Mouse (Mus musculus) forebrain, embryonic 12.5 days (tissue): ENCODE results near the gene Per3. TPM values are rescaled to one million over a fixed set of nuclear protein-coding genes. Genes with fewer than 3 reads are reported as not detected.

Experiments used
- ATAC-seq: fragments of 200-750 bp; cut with Nextera tagmentation; 2 replicates; pipeline ENCODE4 v1.8.0; 2017; ENCODE audit warnings: moderate TSS enrichment; ENCODE audit not compliant: low FRiP score
- H3K27ac ChIP-seq: fragments of 300-500 bp; sonication (generic); 2 replicates; pipeline ENCODE4 v1.5.1; 2016; ENCODE audit warnings: mild to moderate bottlenecking
- H3K27me3 ChIP-seq: fragments of 300-500 bp; sonication (generic); 2 replicates; pipeline ENCODE4 v1.6.1; 2016; ENCODE audit warnings: mild to moderate bottlenecking
- H3K36me3 ChIP-seq: fragments of 300-500 bp; sonication (generic); replicated peaks from 2 replicates; pipeline ENCODE4 v1.6.1; 2016; ENCODE audit warnings: mild to moderate bottlenecking
- H3K4me1 ChIP-seq: fragments of 300-500 bp; sonication (generic); 2 replicates; pipeline ENCODE4 v1.6.1; 2016
- H3K4me2 ChIP-seq: fragments of 300-500 bp; sonication (generic); 2 replicates; pipeline ENCODE4 v1.6.1; 2016; ENCODE audit warnings: mild to moderate bottlenecking, moderate library complexity
- H3K4me3 ChIP-seq: fragments of 300-500 bp; sonication (generic); replicated peaks from 2 replicates; pipeline ENCODE4 v1.5.1; 2016; ENCODE audit warnings: mild to moderate bottlenecking
- H3K9ac ChIP-seq: fragments of 300-500 bp; sonication (generic); 2 replicates; pipeline ENCODE4 v1.6.1; 2016; ENCODE audit warnings: mild to moderate bottlenecking
- H3K9me3 ChIP-seq: fragments of 300-500 bp; sonication (generic); 2 replicates; pipeline ENCODE4 v1.6.1; 2016
- WGBS: fragments of 180-500 bp; shearing (Covaris S2); methylation state at CpG from one replicate; pipeline ENCODE4 v1.1.7; 2016; 5-methylcytosine and 5-hydroxymethylcytosine counted together
- polyA plus RNA-seq: library from polyadenylated mRNA; unstranded; fragments of >200 nt; fragmentation: Nextera tagmentation; extraction: Ambion mirVana; gene quantifications from 2 replicates; pipeline ENCODE4 v1.2.1, GENCODE M21; 2016

The Per3 gene
- 4.8 and 5.8 TPM in 2 replicates for polyA plus RNA-seq

DNA sequence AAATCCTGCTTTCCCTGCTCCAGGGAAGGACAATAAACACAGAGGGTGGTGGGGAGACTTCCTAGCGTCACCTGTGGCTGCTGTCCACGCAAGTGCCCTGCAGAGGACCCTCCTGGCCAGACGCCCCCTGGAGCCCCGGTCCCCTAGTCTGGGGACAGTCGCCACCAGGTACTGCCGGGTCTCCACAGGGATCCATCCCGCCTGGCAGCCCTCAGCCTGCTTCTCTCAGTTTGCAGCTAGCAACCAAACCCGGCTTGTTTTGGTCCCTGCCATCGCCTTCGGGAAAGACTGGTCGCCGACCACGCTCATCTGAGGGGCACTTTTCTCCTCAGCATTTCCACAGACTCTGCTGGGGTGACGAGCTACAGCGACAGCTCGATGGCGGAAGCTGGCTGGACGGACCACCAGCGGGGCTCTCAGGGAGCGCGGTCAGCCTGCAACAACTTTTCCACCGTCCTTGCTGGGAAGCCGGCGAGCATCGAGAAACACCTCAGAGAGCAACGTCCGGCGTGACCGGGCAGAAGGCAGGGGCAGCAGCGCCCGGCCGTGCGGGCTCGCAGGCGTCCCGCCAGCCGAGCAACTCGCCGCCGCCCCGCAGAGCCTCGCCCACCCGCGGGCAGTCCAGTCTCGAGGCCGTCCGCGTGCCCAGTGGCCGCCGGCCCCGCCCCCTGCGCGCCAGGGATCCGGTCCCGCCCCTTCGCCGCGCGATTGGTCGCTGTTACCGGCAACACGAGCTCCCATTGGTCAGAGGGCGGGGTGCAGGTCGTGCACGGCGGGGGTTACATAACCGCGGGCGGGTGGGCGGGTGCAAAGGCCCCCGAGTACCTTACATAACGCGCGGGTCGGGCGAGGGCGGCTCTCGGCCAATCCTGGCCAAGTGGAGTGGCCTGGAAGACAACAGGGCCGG, at the start of gene Per3:
TSS of gene Per3 (minus strand) at position 629 of the 907 bp plus-strand sequence.
- Histone ChIP-seq H3K27ac (0 out of 2 replicates have a peak within 1 kb of the TSS, but pooled peaks have one; percentile 10), H3K36me3 (peaks cover 23% of the 10 kb centered on the region), H3K27me3 (0 out of 2 replicates have a peak, but pooled peaks cover 3% of the 10 kb centered on the region), H3K4me1 (peaks cover 14% of the 10 kb centered on the region), H3K9ac (peak within 1 kb of the TSS; percentile 64), H3K4me3 (peak within 1 kb of the TSS; percentile 58), H3K9me3 (no peaks in the 10 kb centered on the region), H3K4me2 (peak within 1 kb of the TSS; percentile 93)
- ATAC-seq, result peak; percentile 98
- WGBS, result under 1% methylated on average over 76 of the region's 79 CpGs

DNA sequence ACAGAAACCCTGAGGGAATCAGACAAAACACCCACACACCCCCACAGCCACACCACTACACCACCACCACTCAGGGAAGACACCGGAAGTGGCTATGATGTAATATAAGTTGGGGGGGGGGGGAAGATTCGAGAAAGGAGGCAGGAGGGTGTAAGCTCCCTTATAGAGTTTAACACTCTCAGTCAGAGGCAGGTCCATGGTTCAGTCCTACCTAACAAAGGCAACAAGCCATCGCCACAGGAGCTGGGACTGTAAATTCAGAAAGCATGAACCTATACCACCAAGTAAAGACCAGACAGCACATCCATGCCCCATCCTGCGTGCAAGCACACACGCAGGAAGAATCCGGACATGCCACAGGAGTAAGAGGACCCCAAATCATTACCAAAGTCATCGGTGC, 44.8 kb upstream of the Per3 start, which contains the start of gene Gm13090:
TSS of gene Gm13090 (plus strand) at position 301 of the 400 bp plus-strand sequence.
- Histone ChIP-seq H3K27me3 (no peaks in the 10 kb centered on the region), H3K9me3 (no peaks in the 10 kb centered on the region), H3K4me3 (no peak within 1 kb of the TSS), H3K4me1 (peaks cover 12% of the 10 kb centered on the region), H3K4me2 (no peak within 1 kb of the TSS), H3K9ac (no peak within 1 kb of the TSS), H3K36me3 (peaks cover 50% of the 10 kb centered on the region), H3K27ac (peak within 1 kb of the TSS; percentile 36; the same call in 1 of the 2 replicates)
- no peak for ATAC-seq
- 96% methylated on average over 7 of the region's 7 CpGs for WGBS

DNA sequence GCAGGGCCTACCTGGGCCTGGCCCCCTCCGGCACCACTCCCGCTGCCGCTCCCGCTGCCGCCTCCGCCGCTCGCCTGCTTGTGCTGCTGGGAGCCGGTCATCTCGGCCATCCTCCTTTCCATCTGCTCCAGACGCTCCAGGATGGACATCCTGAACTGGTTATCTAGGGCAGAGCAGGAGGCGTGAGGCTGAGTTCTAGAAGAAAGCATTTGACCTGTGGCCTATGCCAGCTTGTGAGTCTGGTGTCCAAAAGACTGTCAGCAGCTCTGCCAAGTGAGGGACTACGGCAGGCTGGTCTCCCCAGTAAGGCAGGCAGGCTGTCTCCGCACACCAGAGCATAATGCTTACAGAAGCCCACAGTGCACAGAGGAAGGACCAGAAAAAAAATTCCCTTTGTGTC, 44.4 kb upstream of the Per3 start:
- Histone ChIP-seq H3K4me2 (no peak overlapping the region), H3K4me1 (peaks cover 12% of the 10 kb centered on the region), H3K27me3 (no peaks in the 10 kb centered on the region), H3K9ac (no peak overlapping the region), H3K36me3 (peaks cover 49% of the 10 kb centered on the region), H3K4me3 (no peak overlapping the region), H3K9me3 (no peaks in the 10 kb centered on the region), H3K27ac (peak overlapping the region; percentile 36; the same call in 1 of the 2 replicates)
- no peak for ATAC-seq
- WGBS, result 92% methylated on average over 14 of the region's 14 CpGs

DNA sequence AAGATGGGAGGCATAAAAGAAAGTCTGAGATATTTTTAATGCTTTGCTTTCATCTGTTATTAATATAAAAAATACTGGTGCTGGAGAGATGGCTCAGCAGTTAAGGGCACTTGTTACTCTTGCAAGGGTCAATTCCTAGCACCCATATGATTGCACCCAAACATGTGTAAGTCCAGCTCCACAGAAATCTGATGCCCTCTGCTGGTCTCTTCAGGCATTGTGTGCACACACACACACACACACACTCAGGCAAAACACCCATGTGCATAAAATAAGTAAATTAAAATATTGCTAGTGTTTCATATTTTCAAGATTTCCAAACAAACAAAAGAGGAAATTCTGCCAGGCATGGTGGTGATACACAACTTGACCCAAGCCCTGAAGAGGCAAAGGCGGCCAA, 42.9 kb upstream of the Per3 start:
- ATAC-seq, result no peak
- 95% methylated on average over 1 of the region's 1 CpGs for WGBS
- Histone ChIP-seq H3K27me3 (no peaks in the 10 kb centered on the region), H3K4me1 (peaks cover 12% of the 10 kb centered on the region), H3K36me3 (peaks cover 63% of the 10 kb centered on the region), H3K4me3 (no peak overlapping the region), H3K27ac (no peak overlapping the region), H3K4me2 (no peak overlapping the region), H3K9me3 (no peaks in the 10 kb centered on the region), H3K9ac (no peak overlapping the region)

DNA sequence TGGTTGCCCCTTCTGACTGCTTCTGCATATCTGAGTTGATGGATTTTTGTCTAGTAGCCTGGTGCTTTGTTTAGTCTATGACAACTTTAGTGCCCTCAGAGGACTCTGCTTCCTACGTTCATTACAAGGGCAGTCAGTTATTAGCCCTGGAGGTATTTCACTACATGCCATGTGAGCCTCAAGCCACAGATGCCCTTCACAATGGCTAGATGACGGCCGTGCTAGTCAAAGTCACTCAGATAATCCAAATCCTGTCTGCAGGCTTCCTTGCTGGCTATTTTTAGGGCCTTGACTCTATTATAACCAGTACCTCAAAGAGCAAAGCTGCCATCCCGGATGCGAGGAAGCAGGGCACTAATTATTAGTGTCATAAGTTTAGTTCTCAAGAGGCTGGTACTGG, 38.6 kb upstream of the Per3 start:
- Histone ChIP-seq H3K4me2 (no peak overlapping the region), H3K9me3 (no peaks in the 10 kb centered on the region), H3K4me1 (no peaks in the 10 kb centered on the region), H3K27ac (no peak overlapping the region), H3K9ac (no peak overlapping the region), H3K4me3 (no peak overlapping the region), H3K27me3 (no peaks in the 10 kb centered on the region), H3K36me3 (peaks cover 96% of the 10 kb centered on the region)
- 90% methylated on average over 5 of the region's 5 CpGs for WGBS
- ATAC-seq, result no peak

DNA sequence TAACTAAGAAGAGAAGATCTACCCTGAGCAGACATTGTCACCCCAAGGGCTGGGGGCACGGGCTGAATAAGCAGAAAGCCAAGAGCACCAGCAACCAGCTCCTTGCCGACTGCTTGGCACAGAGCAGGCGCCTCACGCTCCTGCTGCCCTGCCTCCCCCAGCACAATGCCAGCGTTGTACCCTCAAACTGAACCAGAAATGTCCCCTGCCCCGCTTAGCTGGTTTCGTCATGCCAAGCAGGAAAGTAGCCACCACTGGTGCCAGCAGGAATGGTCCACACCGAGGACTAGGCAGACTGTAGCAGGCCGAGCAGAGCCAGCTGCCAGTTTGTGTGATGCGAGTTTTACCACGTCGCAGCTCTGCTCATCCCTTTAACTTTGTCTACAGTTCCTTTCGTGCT, 37.5 kb upstream of the Per3 start:
- Histone ChIP-seq H3K9ac (no peak overlapping the region), H3K9me3 (no peaks in the 10 kb centered on the region), H3K4me1 (no peaks in the 10 kb centered on the region), H3K4me3 (no peak overlapping the region), H3K4me2 (no peak overlapping the region), H3K27me3 (no peaks in the 10 kb centered on the region), H3K36me3 (peaks cover 96% of the 10 kb centered on the region), H3K27ac (no peak overlapping the region)
- ATAC-seq, result no peak
- WGBS, result 95% methylated on average over 13 of the region's 13 CpGs

DNA sequence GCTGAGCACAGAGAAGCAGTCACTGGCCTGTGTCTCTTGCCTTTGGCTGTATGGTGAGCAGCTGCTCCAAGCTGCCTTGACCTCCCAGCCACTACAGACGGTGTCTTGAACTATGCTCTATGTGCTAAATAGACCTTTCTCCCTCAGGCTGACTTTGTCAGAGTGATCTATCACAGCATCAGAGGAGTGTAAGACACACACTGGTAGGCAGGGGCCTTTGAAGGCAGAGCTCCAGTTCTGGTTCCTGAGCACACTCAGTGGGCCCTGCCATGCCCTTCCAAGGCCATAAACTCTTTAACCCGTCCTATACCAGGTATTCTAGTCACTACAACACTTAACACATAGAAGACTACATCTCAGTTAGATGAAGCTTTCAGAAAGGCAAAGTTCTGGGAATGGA, 36.9 kb upstream of the Per3 start:
- no peak overlapping the region for H3K27ac ChIP-seq
- H3K9me3 ChIP-seq, result no peaks in the 10 kb centered on the region
- no peaks in the 10 kb centered on the region for H3K27me3 ChIP-seq
- no peak for ATAC-seq
- H3K4me2 ChIP-seq, result no peak overlapping the region
- peaks cover 98% of the 10 kb centered on the region for H3K36me3 ChIP-seq
- no peak overlapping the region for H3K4me3 ChIP-seq
- WGBS, result 80% methylated on average over 2 of the region's 2 CpGs
- no peaks in the 10 kb centered on the region for H3K4me1 ChIP-seq
- H3K9ac ChIP-seq, result no peak overlapping the region

DNA sequence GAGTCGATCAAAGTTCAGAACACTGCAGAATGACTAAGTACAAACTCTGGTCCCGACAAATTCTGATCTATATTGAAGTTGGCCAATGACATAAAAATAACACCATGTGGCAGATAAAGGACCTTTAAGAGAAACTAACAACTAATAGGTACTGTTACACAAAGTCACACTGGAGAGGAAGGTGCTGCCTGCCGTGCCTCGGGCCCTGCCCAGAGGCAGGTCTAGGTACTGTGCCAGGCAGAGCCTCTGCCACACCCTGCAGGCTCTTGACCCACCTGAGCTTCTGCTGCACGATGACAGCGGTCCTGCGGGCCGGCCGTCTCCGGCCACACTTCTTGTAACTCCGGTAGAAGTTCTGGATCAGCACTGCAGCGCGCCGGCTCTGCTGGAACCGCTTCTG, 30.4 kb upstream of the Per3 start:
- Histone ChIP-seq H3K9ac (no peak overlapping the region), H3K4me2 (no peak overlapping the region), H3K9me3 (no peaks in the 10 kb centered on the region), H3K27me3 (no peaks in the 10 kb centered on the region), H3K27ac (no peak overlapping the region), H3K4me1 (no peaks in the 10 kb centered on the region), H3K4me3 (no peak overlapping the region), H3K36me3 (peaks cover 99% of the 10 kb centered on the region)
- ATAC-seq, result no peak
- WGBS, result 91% methylated on average over 15 of the region's 15 CpGs

DNA sequence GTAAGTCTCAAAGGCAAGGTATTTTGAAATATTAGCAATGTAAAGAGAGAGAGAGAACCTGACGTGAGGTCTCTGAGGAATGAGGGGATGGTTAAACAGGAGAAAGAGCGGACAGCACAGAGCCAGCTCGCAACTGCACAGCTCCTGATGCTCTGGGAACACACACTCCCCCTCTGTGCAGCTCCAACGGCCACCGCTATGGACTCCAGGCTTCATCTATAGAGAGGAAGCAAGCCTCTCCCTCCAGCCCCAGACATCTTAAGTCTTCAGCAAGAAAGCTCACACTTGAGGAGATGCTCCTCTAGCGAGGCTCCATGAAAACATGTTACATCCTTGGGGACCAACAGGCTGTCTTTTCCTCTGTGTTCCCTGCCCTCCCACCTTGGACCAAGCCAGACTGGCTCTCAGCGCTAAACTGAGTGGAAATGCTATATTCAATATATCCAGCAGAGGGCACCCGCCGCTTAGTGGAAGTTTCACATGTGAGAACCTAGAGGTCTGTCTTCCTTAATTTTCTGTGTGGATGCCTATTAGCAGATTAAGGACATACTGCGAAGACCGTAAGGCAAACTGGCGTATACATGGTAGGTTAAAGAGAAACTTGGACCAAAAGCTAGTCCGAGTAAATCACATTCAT, 28.8 kb upstream of the Per3 start:
- 0 out of 2 replicates have a peak, but pooled peaks have one; percentile 44 for ATAC-seq
- 54% methylated on average over 13 of the region's 13 CpGs for WGBS
- Histone ChIP-seq H3K4me3 (no peak overlapping the region), H3K27ac (no peak overlapping the region), H3K9me3 (no peaks in the 10 kb centered on the region), H3K27me3 (no peaks in the 10 kb centered on the region), H3K4me2 (no peak overlapping the region), H3K4me1 (no peaks in the 10 kb centered on the region), H3K9ac (no peak overlapping the region), H3K36me3 (peaks cover 99% of the 10 kb centered on the region)

DNA sequence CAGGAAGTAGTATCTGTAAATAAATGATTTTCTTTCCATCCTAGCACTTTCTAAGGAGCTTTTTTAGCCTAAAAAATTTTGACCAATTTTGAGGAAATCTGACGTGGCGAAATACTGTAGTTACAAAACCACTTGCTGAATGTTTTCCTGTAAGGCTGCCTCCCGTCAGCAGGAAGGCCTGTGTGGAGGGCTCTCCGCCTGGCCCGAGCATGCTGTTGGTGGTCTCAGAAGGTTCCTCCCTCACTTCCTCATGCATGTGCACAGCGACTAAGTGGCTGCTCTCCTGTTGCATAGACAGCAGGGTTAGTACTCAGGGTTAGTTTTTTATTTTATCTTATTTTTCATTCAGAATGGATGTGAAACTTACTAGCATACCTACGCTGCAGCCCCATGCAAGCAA, 26.5 kb upstream of the Per3 start:
- Histone ChIP-seq H3K9me3 (no peaks in the 10 kb centered on the region), H3K27ac (no peak overlapping the region), H3K4me2 (no peak overlapping the region), H3K36me3 (peaks cover 99% of the 10 kb centered on the region), H3K4me1 (no peaks in the 10 kb centered on the region), H3K4me3 (no peak overlapping the region), H3K9ac (no peak overlapping the region), H3K27me3 (no peaks in the 10 kb centered on the region)
- 87% methylated on average over 7 of the region's 7 CpGs for WGBS
- ATAC-seq, result no peak

DNA sequence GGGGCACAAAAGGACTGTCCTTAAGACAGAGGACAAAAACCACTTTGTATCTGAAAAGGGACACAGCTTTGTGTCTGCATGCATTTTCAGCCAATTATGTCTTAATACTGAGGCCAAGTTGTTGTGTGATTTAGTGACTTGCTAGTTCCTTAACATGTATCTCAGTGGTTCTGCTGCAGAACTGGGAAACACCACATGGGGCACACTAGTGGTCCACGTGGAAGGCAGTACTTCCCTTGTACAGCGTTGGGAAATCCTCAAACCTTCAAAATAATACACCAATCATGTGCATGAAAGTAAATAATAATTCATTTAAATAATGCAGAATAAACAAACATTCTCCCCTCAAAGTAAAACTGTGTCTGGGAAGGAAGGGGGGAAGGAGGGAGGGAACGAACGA, 24.3 kb upstream of the Per3 start:
- ATAC-seq, result no peak
- 80% methylated on average over 4 of the region's 4 CpGs for WGBS
- peaks cover 87% of the 10 kb centered on the region for H3K36me3 ChIP-seq

DNA sequence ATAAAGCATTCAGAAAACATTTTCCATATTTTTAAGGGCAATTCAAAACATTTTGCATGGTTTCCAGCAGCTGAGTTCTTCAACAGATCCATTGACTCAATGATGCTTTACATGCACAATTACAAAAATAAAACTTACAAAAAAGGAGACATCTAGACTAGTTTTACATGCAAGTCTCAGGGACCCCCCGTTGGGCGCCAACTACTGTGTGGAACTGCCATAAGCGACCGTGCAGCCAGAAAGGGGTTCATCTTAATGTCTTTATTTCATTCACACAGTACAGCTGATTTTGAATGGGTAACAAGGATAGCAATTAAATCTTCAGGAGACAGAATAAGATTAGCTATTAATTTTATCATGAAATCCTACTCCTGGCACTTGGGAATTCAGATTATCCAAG, 15.1 kb upstream of the Per3 start:
- WGBS, result 95% methylated on average over 4 of the region's 4 CpGs

More for the DNA sequence above, 24.3 kb upstream of the Per3 start:
- no peak overlapping the region for H3K4me2 ChIP-seq
- no peaks in the 10 kb centered on the region for H3K9me3 ChIP-seq
- H3K4me3 ChIP-seq, result no peak overlapping the region
- H3K4me1 ChIP-seq, result no peaks in the 10 kb centered on the region
- H3K27me3 ChIP-seq, result no peaks in the 10 kb centered on the region
- H3K27ac ChIP-seq, result no peak overlapping the region
- no peak overlapping the region for H3K9ac ChIP-seq

More for the DNA sequence above, 15.1 kb upstream of the Per3 start:
- Histone ChIP-seq H3K4me2 (no peak overlapping the region), H3K4me3 (no peak overlapping the region), H3K27me3 (no peaks in the 10 kb centered on the region), H3K9me3 (no peaks in the 10 kb centered on the region), H3K4me1 (peaks cover 16% of the 10 kb centered on the region), H3K36me3 (peaks cover 39% of the 10 kb centered on the region), H3K9ac (no peak overlapping the region), H3K27ac (no peak overlapping the region)
- no peak for ATAC-seq
